Mouse (Mus musculus) forebrain, embryonic 10.5 days (tissue): Measurements from ENCODE around the gene Rnf151. TPM values are rescaled to one million over a fixed set of nuclear protein-coding genes. Genes with fewer than 3 reads are reported as not detected.

ENCODE experiments used
- DNase-seq: peaks from one replicate; pipeline ENCODE4 v3.0.0-alpha.2; 2017; ENCODE audit warnings: low spot score; ENCODE audit errors: extremely low spot score
- H3K27ac ChIP-seq: fragments of 300-500 bp; sonication (generic); 2 replicates; pipeline ENCODE4 v1.5.1; 2016; ENCODE audit warnings: mild to moderate bottlenecking
- H3K27me3 ChIP-seq: fragments of 300-500 bp; sonication (generic); 2 replicates; pipeline ENCODE4 v1.6.1; 2016; ENCODE audit warnings: mild to moderate bottlenecking; ENCODE audit not compliant: poor library complexity, severe bottlenecking
- H3K36me3 ChIP-seq: fragments of 300-500 bp; sonication (generic); replicated peaks from 2 replicates; pipeline ENCODE4 v1.6.1; 2016; ENCODE audit warnings: mild to moderate bottlenecking, moderate library complexity
- H3K4me1 ChIP-seq: fragments of 300-500 bp; sonication (generic); 2 replicates; pipeline ENCODE4 v1.6.1; 2016
- H3K4me3 ChIP-seq: fragments of 300-500 bp; sonication (generic); 2 replicates; pipeline ENCODE4 v1.5.1; 2016; ENCODE audit warnings: mild to moderate bottlenecking, moderate library complexity
- H3K9me3 ChIP-seq: fragments of 300-500 bp; sonication (generic); 2 replicates; pipeline ENCODE4 v1.6.1; 2016; ENCODE audit warnings: mild to moderate bottlenecking, moderate library complexity
- WGBS: fragments of 180-500 bp; shearing (Covaris S2); methylation state at CpG from one replicate; pipeline ENCODE4 v1.1.7; 2016; 5-methylcytosine and 5-hydroxymethylcytosine counted together
- polyA plus RNA-seq: library from polyadenylated mRNA; unstranded; fragments of >200 nt; fragmentation: Nextera tagmentation; extraction: Ambion mirVana; gene quantifications from 2 replicates; pipeline ENCODE4 v1.2.1, GENCODE M21; 2016

Gene Rnf151
- 0.43 and 0.69 TPM in 2 replicates for polyA plus RNA-seq

DNA sequence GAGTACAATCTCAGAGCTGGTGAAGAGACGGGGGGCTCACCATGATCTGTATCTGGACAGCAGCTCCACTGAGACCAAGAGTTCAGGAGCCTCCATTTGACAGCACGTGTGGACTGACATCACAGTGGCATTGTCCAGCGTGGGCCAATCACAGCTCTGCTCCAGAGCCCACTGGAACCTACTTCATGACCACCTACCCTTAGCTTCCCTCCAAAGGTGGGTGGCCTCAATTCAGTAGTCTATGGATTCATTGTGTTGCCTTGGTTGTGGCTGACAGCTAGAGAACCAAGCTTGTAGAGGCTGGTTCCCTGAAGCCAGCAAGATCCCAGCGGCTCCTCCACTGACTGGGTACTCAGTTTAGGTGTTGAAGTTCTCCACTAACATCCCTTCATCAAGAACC lies at the start of gene Rnf151, which contains the start of gene Rps2:
Gene Rnf151 (minus strand): TSS at position 121 of the 400 bp plus-strand sequence.
Gene Rps2 (plus strand): TSS at position 174 of the 400 bp plus-strand sequence.
- peaks cover 63% of the 10 kb centered on the region for H3K36me3 ChIP-seq
- no peaks in the 10 kb centered on the region for H3K9me3 ChIP-seq
- peak within 1 kb of the TSS; percentile 91 for H3K4me3 ChIP-seq
- DNase-seq = no peak
- H3K4me1 ChIP-seq = peaks cover 38% of the 10 kb centered on the region
- 72% methylated on average over 4 of the region's 4 CpGs for WGBS
- H3K27ac ChIP-seq = peak within 1 kb of the TSS; percentile 93
- no peaks in the 10 kb centered on the region for H3K27me3 ChIP-seq

DNA sequence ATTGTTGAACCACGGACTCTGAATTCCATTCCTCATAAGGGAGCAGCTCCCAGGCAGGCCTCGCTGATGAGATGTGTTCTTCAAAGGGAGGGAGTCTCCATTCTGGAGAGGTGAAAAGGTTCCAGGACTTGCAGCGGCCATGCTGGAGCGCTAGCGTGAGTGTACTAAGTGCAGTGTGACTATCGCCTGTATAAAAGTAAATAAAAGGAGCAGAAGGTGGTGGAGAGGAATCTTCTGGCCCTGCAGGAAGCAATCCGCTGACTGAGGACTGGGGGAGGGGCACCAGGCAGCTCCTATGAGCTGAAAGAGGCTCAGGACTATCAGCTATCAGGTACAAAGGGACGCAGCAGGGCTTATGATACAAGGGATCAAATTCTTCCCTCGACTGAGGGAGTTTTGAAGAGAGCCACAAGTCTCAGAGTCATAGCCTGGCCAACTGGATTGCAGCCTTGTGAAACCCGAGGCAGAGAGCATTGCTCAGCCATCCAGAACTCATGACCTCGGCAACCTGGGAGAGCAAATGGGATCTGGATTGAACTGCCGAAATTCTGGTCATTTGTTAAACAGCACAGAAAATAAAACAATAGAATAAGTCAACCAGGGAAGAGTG lies 48.5 kb upstream of the Rnf151 start:
- DNase-seq = no peak
- peaks cover 44% of the 10 kb centered on the region for H3K4me1 ChIP-seq
- no peaks in the 10 kb centered on the region for H3K27me3 ChIP-seq
- WGBS = 25% methylated on average over 12 of the region's 12 CpGs
- peak overlapping the region; percentile 22; the same call in 1 of the 2 replicates for H3K27ac ChIP-seq
- H3K9me3 ChIP-seq = no peaks in the 10 kb centered on the region
- no peaks in the 10 kb centered on the region for H3K36me3 ChIP-seq
- H3K4me3 ChIP-seq = no peak overlapping the region

DNA sequence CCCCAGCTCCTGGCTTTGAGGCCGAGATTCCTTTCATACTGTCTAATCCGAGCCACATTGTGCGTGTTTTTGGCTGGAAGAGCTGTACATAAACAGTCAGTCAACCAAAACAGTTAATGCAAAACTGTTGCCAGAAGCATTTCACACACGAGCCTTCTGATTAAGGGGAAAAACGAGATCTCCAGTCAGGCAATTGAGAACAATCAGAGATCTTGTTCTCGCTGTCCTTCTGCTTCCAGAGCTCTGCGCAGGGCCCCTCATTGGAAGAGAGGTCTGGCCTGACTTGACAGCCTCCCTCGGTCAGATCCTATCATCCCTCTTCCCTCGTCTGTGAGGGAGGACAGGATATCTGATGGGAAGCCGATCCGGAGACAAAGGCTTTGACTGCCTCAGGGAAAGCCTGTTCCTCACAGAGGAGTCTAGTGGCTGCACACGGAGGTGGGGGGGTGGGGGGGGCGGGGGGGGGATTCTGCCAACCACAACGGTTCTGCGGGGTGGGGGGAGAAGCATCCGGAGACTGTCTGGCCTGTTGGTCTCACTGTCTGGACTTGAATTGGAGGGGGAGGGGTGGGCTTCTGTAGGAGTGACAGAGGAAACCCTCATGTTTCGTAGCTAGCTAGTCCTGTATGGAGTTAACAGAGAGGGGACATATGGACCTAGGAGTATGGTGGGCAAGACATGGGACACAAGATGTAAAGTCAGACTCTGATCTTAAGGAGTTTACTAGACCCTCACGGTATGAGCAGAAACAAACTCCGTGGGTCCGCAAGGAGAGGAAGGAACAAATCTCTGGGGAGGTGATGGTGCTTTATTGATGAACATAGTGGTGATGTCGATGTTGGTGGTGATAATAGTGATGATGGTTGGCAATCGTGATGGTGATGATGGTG lies 47.4 kb upstream of the Rnf151 start:
- no peaks in the 10 kb centered on the region for H3K9me3 ChIP-seq
- H3K36me3 ChIP-seq = no peaks in the 10 kb centered on the region
- peaks cover 49% of the 10 kb centered on the region for H3K4me1 ChIP-seq
- DNase-seq = no peak
- peak overlapping the region; percentile 51; the same call in 1 of the 2 replicates for H3K27ac ChIP-seq
- no peak overlapping the region for H3K4me3 ChIP-seq
- H3K27me3 ChIP-seq = no peaks in the 10 kb centered on the region
- 53% methylated on average over 22 of the region's 22 CpGs for WGBS

DNA sequence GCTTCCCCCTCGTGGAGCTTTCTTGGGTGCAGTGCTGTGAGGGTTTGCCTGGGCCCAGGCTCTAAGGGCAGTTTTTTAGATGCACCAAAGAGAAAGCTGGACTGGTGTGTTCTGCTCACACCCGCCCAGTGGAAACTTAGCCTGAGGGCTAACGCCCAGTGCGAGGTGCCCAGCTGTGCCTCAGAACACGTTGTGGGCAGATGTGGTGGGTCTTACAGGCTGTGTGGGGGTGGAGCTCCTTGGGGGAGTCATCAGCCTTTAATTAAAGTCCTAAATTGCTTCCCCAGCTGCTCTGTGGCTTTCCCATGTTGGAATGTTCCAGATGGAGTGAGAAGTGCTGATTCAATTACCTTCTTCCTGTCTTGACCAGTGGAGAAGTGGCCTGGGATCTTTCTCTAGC lies 43.3 kb upstream of the Rnf151 start:
- WGBS = 56% methylated on average over 5 of the region's 5 CpGs
- Histone ChIP-seq H3K9me3 (no peaks in the 10 kb centered on the region), H3K4me1 (peaks cover 30% of the 10 kb centered on the region), H3K4me3 (no peak overlapping the region), H3K36me3 (no peaks in the 10 kb centered on the region), H3K27ac (no peak overlapping the region), H3K27me3 (peaks cover 19% of the 10 kb centered on the region)
- no peak for DNase-seq

DNA sequence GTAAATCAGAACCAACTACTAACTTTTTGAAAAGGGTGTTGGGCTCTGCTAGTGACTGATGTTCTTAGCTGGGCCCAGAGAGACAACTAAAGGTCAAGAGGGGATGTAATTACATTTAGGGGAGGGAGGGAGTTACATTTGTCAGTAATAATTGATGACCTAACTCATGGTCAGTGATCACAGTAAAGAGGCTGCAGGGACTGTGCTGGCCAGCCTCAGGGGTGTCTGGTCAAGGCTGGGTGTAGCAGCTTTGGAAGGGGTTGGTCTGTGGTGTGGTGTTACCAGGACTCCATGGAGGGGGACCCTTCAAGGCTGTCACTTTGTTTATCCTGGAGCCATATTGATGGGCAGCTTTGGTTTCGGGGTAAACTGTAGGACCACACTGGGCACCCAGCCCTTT lies 39.5 kb upstream of the Rnf151 start:
- Histone ChIP-seq H3K27me3 (peaks cover 56% of the 10 kb centered on the region), H3K36me3 (no peaks in the 10 kb centered on the region), H3K27ac (no peak overlapping the region), H3K4me3 (no peak overlapping the region), H3K4me1 (peaks cover 32% of the 10 kb centered on the region), H3K9me3 (no peaks in the 10 kb centered on the region)
- DNase-seq = no peak
- WGBS = 86% methylated on average over 1 of the region's 1 CpGs

DNA sequence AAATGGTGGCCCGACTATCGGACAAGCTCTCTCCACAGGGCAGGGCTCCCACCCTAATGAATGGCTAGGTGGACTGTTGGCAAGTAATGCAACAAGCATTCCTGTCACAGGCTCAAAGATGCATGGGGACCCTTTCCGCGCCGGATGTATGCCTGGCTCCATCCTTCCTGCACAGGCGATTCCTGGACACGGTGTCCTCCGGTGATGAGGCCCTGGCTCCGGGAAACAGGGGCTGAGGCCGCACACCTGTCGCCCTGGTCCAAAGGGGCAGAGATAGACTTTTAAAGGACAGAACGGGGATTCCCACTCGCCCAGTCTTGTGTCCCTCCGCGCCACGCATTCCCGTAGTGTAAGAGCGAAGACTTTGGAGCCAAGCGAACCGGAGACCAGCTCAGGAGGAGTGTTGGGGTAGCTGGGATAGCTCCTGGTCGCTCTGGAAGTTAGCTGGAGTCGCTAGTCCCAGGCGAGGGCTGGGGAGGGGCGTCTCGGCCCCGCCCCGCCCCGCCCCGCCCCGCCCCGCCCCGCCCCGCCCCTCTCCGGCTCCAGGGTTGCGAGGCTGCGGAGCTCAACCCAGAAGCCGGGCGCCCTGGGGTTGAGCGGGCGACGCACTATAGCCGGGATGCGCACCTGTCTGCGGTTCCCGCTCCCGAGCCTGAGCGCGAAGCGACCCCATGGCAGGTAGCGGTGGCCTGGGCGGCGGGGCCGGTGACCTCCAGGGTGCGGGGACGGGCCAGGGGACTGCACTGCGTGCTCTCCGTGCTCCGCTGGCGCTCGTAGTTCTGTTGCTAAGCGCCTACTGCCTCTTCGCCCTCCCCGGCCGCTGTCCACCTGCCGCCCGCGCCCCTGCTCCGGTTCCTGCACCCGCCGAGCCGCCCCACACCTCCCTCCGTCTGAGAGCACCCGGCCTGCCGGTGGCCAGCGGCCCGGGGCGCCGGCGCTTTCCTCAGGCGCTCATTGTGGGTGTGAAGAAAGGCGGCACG lies 34.8 kb upstream of the Rnf151 start, which contains the start of gene Hs3st6:
Gene Hs3st6 (plus strand): TSS at position 574 of the 980 bp plus-strand sequence.
- Histone ChIP-seq H3K27me3 (peaks cover 87% of the 10 kb centered on the region), H3K4me3 (peak within 1 kb of the TSS; percentile 69), H3K4me1 (peaks cover 22% of the 10 kb centered on the region), H3K27ac (0 out of 2 replicates have a peak within 1 kb of the TSS, but pooled peaks have one; percentile 51), H3K36me3 (no peaks in the 10 kb centered on the region), H3K9me3 (no peaks in the 10 kb centered on the region)
- under 1% methylated on average over 80 of the region's 82 CpGs for WGBS
- peak; percentile 69 for DNase-seq

DNA sequence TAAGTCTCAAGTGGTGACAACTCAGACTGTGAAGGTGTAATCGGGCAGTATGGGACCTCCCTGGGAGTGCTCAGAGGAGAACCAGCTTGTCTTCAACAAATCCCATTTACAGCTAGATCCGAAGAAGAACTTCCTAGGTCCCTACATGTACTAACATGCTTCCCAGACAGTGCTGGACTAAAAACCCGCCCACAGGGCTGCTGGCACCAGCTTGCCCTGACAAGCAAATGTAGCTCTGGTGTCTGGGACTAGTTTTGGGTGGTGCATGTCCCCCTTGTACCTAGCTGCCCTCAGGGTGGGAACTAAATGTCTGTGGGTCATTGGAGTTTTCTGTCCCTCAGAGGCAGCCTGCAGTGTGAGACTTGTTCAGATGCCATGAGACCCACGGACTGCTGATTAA lies 33.7 kb upstream of the Rnf151 start:
- Histone ChIP-seq H3K36me3 (no peaks in the 10 kb centered on the region), H3K4me1 (peaks cover 30% of the 10 kb centered on the region), H3K27ac (no peak overlapping the region), H3K9me3 (no peaks in the 10 kb centered on the region), H3K4me3 (peak overlapping the region; percentile 6; the same call in 1 of the 2 replicates), H3K27me3 (peaks cover 88% of the 10 kb centered on the region)
- DNase-seq = no peak
- whole genome bisulfite sequencing = 26% methylated on average over 4 of the region's 4 CpGs

DNA sequence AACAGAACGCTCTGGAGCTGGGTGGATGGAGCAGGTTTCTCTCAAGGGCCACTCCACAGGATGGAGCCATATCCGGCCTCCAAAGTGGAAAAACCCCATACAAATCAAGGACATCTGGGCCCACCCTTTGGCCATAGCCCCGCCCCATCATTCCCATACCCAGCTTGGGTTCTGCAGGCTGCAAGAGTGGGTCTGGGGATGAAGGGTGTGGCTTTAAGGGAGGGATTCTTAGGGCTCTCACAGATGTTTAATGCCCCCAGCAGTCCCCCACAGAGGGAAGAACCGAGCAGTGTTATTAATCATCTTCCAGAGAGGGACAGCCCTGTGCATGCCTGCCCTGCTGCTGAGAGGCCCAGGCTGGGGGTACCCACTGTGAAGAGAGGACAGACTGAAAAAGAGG lies 29.1 kb upstream of the Rnf151 start:
- WGBS = 47% methylated on average over 4 of the region's 4 CpGs
- no peaks in the 10 kb centered on the region for H3K9me3 ChIP-seq

DNA sequence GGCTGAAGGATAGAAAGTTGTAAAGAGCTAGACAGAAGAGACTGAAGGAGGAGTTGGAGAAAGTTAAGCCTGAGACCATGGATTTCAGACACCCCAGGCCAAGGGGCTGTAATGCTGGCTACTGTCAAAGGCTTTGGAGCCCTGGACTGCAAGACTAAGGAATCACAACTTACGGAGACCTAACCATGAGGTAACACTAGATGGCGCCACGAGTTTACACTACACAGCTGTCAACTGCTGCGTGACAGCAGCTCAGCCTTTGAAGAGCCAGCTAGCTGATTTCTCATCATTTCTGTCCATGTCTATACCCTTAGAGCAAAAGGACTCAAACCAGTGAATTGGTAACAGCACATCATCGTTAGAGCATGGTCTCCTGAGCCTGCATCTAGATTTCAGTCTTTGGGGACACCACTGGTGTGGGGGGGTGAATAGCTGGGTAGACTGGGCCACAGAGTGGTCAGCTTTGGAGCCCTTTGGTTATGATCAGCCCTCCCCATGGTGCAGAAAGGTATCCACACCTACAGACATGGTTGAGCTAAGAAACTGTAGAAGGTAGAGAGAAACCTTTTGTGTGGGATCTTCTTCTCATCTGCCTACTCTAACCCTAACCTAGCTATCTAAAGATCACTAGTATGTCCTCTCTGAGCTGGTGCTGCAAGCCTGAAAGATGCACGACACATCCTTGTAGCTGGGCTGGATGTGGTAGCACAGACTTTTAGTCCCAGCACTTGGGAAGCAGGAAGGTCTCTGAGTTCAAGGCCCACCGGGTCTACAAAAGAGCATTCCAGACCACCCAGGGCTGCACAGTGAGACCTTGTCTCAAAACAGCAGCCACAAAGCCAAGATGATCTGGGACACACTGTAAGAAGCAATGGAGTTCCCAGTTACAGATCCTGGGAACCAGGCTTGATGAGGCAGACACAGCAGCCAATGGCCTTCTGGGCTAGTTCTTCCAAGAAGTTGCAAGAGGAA lies 27.9 kb upstream of the Rnf151 start:
- Histone ChIP-seq H3K36me3 (0 out of 2 replicates have a peak, but pooled peaks cover 5% of the 10 kb centered on the region), H3K9me3 (no peaks in the 10 kb centered on the region), H3K4me1 (peaks cover 8% of the 10 kb centered on the region; the same call in 1 of the 2 replicates), H3K4me3 (no peak overlapping the region), H3K27me3 (peaks cover 37% of the 10 kb centered on the region), H3K27ac (no peak overlapping the region)
- 23% methylated on average over 7 of the region's 7 CpGs for WGBS
- peak; percentile 77 for DNase-seq

More for the DNA sequence above, 29.1 kb upstream of the Rnf151 start:
- Histone ChIP-seq H3K4me3 (no peak overlapping the region), H3K27me3 (peaks cover 48% of the 10 kb centered on the region), H3K36me3 (0 out of 2 replicates have a peak, but pooled peaks cover 2% of the 10 kb centered on the region), H3K4me1 (peaks cover 8% of the 10 kb centered on the region; the same call in 1 of the 2 replicates), H3K27ac (no peak overlapping the region)
- no peak for DNase-seq

DNA sequence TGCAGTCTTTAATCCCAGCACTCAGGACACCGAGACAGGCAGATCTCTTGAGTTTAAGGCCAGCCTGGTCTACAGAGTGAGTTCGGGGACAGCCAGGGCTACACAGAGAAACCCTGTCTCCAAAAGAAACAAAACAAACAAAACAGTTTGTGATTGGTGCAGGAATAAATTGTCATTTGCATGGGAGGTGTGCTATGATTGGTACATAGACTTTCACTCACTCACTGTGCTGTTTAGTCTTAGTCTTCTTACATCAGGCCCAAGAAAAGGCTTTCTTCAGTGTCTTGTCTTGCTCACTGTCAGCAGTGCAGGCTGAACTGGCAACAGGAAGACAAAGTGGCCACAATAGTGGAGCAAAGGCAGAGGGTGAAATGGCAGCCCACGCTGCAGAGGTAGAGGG lies 26.5 kb upstream of the Rnf151 start:
- 73% methylated on average over 3 of the region's 3 CpGs for WGBS

DNA sequence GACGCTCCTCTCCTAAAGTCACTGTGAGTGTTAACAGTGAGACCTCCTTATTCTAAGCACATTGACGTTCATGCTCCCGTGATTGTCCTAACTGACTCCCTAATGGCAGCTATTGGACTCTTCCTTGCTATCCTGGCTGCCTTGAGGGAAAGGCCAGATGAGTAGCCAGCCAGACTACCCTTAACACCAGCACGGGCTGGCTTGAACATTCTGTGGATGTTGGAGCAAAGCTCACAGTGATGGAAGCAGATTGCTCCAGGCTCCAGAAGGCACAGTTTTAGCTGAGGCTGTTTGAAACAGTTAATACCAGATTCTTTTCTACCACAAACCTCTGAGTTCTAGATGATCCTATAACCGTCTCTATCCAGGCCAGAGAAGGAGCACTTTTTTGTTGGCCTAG lies 26.0 kb upstream of the Rnf151 start:
- H3K4me1 ChIP-seq = peaks cover 8% of the 10 kb centered on the region; the same call in 1 of the 2 replicates
- 80% methylated on average over 5 of the region's 5 CpGs for WGBS
- no peak for DNase-seq

More for the DNA sequence above, 26.5 kb upstream of the Rnf151 start:
- H3K9me3 ChIP-seq = no peaks in the 10 kb centered on the region
- H3K4me3 ChIP-seq = no peak overlapping the region
- H3K27me3 ChIP-seq = peaks cover 24% of the 10 kb centered on the region
- no peak for DNase-seq
- 0 out of 2 replicates have a peak, but pooled peaks cover 5% of the 10 kb centered on the region for H3K36me3 ChIP-seq
- H3K4me1 ChIP-seq = peaks cover 8% of the 10 kb centered on the region; the same call in 1 of the 2 replicates
- H3K27ac ChIP-seq = no peak overlapping the region

More for the DNA sequence above, 26.0 kb upstream of the Rnf151 start:
- no peaks in the 10 kb centered on the region for H3K9me3 ChIP-seq
- H3K4me3 ChIP-seq = no peak overlapping the region
- 0 out of 2 replicates have a peak, but pooled peaks cover 5% of the 10 kb centered on the region for H3K36me3 ChIP-seq
- peaks cover 19% of the 10 kb centered on the region for H3K27me3 ChIP-seq
- H3K27ac ChIP-seq = no peak overlapping the region
